Mouse (Mus musculus) liver, embryonic 14.5 days (tissue): ENCODE measurements around the gene Olfr700.

Experiments
- CTCF ChIP-seq: IDR thresholded peaks from 2 replicates; pipeline ENCODE4 v1.5.1; 2016; ENCODE audit warnings: antibody characterized with exemption, low read depth, control low read depth
- EP300 ChIP-seq: IDR thresholded peaks from 2 replicates; pipeline ENCODE4 v1.6.1; 2016; ENCODE audit warnings: antibody characterized with exemption, low read depth

DNA sequence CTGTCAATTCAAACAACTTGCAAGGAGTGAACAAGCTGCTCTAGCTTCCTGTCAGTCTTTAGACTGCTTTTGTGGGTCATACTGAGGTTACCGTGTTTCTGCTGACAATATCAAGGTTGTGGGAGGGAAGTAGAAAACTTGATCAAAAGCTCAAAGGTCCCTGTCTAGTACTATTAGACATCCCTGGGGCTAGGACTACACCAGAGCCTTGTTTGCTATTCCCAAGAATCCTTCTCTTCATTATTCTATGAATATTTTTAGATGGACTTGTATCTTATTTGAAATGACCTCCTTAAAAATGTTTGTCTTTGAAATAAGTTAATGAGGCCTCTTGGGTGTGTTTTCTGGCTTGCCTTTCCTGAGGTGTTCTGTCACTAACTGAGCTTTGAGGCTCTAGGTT is 15.5 kb downstream of the Olfr700 start, which contains the start of gene Olfr699:
- TF ChIP-seq CTCF (no peak), EP300 (no peak)
